Mouse (Mus musculus) limb, embryonic 13.5 days (tissue): ENCODE data around the gene Alg14. TPM values are rescaled to one million over a fixed set of nuclear protein-coding genes. Genes with fewer than 3 reads are reported as not detected.

Experiments used
- ATAC-seq: fragments of 200-750 bp; cut with Nextera tagmentation; 2 replicates; pipeline ENCODE4 v1.8.0; 2017; ENCODE audit warnings: low read depth, moderate number of reproducible peaks, moderate TSS enrichment; ENCODE audit not compliant: low FRiP score
- H3K27ac ChIP-seq: fragments of 300-500 bp; sonication (generic); 2 replicates; pipeline ENCODE4 v1.5.1; 2015; ENCODE audit warnings: inconsistent platforms, mild to moderate bottlenecking, moderate library complexity
- H3K27me3 ChIP-seq: fragments of 300-500 bp; sonication (generic); 2 replicates; pipeline ENCODE4 v1.6.1; 2015; ENCODE audit warnings: mild to moderate bottlenecking, inconsistent platforms
- H3K36me3 ChIP-seq: fragments of 300-500 bp; sonication (generic); 2 replicates; pipeline ENCODE4 v1.6.1; 2015; ENCODE audit warnings: inconsistent platforms, mild to moderate bottlenecking, moderate library complexity
- H3K4me1 ChIP-seq: fragments of 300-500 bp; sonication (generic); 2 replicates; pipeline ENCODE4 v1.6.1; 2015; ENCODE audit warnings: inconsistent platforms
- H3K4me2 ChIP-seq: fragments of 300-500 bp; sonication (generic); replicated peaks from 2 replicates; pipeline ENCODE4 v1.6.1; 2015; ENCODE audit warnings: inconsistent platforms, mild to moderate bottlenecking, moderate library complexity
- H3K4me3 ChIP-seq: fragments of 300-500 bp; sonication (generic); 2 replicates; pipeline ENCODE4 v1.5.1; 2015; ENCODE audit warnings: moderate library complexity, mild to moderate bottlenecking, inconsistent platforms
- H3K9ac ChIP-seq: fragments of 300-500 bp; sonication (generic); 2 replicates; pipeline ENCODE4 v1.6.1; 2015; ENCODE audit warnings: mild to moderate bottlenecking, inconsistent platforms
- H3K9me3 ChIP-seq: fragments of 300-500 bp; sonication (generic); 2 replicates; pipeline ENCODE4 v1.6.1; 2016; ENCODE audit warnings: inconsistent platforms
- WGBS: fragments of 180-500 bp; shearing (Covaris S2); methylation state at CpG from one replicate; pipeline ENCODE4 v1.1.7; 2015; 5-methylcytosine and 5-hydroxymethylcytosine counted together
- polyA plus RNA-seq: library from polyadenylated mRNA; unstranded; fragments of >200 nt; fragmentation: Nextera tagmentation; extraction: Ambion mirVana; gene quantifications from 2 replicates; pipeline ENCODE4 v1.2.1, GENCODE M21; 2015

Gene Alg14
- polyA plus RNA-seq, 1 experiment from 2014 or later = 37.0 TPM

DNA sequence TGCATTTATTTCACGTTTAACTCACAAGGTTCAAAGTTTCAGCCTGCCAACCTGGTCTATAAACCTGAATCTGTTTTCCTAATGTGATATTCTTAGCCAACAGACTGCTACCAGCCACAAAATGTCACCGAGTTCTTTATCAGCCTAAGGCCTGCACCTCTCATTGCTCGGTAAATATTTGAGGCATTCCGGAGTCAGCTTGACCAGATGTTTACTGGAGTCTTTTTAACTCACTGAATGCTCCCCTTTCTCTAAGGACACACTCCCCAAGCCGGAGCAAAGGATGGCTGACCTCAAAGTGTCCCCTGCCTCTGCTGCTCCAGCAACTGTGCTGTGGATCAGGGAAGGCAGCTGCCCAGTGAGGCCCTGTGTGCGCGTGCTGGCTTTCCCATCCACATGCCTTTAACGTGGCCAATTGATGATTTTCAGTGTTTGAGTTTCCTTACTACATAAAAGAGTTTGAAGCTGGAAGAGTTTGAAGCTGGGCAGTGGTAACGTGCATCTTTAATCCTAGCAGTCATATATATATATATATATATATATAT lies 82.4 kb downstream of the Alg14 start:
- H3K9ac ChIP-seq = no peak overlapping the region
- no peak overlapping the region for H3K27ac ChIP-seq
- H3K4me3 ChIP-seq = no peak overlapping the region
- 0 out of 2 replicates have a peak, but pooled peaks cover 4% of the 10 kb centered on the region for H3K9me3 ChIP-seq
- H3K27me3 ChIP-seq = no peaks in the 10 kb centered on the region
- 38% methylated on average over 9 of the region's 9 CpGs for WGBS
- H3K36me3 ChIP-seq = no peaks in the 10 kb centered on the region
- peaks cover 39% of the 10 kb centered on the region for H3K4me1 ChIP-seq
- no peak; the same call in 1 of the 2 replicates for ATAC-seq
- H3K4me2 ChIP-seq = no peak overlapping the region

DNA sequence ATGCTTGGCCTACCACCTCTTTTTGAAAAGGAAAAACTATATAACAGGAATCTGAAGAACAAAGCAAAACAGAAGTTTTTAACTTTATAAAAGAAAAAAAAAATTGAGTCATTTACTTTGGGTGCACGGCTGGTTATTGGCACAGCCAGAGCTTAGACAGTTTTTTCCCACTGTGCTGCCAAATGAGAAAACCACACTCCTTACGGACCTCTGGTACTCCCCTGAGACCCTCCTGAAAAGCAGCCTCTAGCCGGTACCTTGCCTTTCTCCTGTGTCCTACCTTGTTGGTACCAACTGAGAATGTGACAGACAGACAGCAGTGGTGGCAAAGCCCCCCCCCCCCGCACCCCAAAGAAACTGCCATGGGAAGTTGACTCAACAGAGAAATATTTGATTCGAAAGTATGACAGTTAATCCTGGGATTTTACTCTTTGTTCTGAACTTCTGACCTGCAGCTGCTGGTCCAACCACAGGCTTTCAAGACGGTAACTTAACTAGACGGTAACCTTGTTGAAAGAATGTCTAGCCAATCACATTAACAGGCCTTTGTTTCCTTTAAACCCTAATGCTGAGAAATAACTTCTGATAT lies 84.1 kb downstream of the Alg14 start:
- no peak for ATAC-seq

DNA sequence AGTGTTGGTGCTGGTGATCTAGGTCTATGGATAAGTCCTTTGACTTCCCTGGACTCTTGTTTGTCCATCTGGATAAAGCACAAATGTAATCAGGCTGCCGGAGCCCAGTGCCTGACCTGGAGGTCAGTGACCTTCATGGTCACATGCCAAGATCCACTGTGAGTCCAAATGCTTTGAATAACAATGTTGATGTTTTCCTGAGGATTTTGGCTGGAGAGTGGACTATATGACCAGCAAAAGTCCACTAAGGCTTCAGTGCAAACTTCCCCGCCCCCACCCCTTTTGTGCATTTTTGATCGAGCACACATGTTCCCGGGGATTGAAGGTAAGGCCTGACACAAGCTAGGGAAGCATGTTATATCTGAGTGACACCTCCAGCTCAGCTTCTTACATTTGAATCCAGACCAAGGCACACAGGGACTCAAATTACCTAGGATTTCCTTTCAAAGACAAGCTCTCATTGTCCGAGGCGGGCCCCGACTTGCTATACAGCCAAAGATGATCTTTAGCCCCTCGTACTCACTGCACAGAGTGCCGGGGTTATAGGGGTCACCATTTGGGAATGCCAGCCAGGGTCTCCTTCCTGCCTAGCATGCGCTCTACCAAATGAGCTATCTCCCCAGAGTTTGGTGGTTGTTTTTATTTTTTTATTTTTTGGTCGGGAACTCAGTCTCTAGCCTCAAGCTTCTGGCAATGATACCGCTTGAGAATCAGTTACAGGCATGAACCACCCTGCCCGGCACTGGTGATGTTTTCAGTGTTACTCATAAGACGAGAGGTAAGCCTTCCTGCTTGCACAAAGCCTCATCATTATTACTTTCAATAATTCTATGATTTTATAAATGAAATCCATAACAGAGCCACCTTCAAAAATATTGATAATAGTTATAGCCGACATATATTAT lies 87.4 kb downstream of the Alg14 start:
- no peaks in the 10 kb centered on the region for H3K9me3 ChIP-seq
- no peaks in the 10 kb centered on the region for H3K36me3 ChIP-seq
- peaks cover 16% of the 10 kb centered on the region for H3K4me1 ChIP-seq
- no peak overlapping the region for H3K4me2 ChIP-seq
- 60% methylated on average over 15 of the region's 15 CpGs for WGBS
- H3K27ac ChIP-seq = no peak overlapping the region
- no peak for ATAC-seq
- no peaks in the 10 kb centered on the region for H3K27me3 ChIP-seq
- no peak overlapping the region for H3K4me3 ChIP-seq
- no peak overlapping the region for H3K9ac ChIP-seq

More for the DNA sequence above, 84.1 kb downstream of the Alg14 start:
- 0 out of 2 replicates have a peak, but pooled peaks cover 4% of the 10 kb centered on the region for H3K9me3 ChIP-seq
- no peak overlapping the region for H3K9ac ChIP-seq
- H3K4me2 ChIP-seq = no peak overlapping the region
- no peaks in the 10 kb centered on the region for H3K36me3 ChIP-seq
- WGBS = 43% methylated on average over 7 of the region's 7 CpGs
- no peak overlapping the region for H3K27ac ChIP-seq
- peaks cover 36% of the 10 kb centered on the region for H3K4me1 ChIP-seq
- no peaks in the 10 kb centered on the region for H3K27me3 ChIP-seq
- no peak overlapping the region for H3K4me3 ChIP-seq

DNA sequence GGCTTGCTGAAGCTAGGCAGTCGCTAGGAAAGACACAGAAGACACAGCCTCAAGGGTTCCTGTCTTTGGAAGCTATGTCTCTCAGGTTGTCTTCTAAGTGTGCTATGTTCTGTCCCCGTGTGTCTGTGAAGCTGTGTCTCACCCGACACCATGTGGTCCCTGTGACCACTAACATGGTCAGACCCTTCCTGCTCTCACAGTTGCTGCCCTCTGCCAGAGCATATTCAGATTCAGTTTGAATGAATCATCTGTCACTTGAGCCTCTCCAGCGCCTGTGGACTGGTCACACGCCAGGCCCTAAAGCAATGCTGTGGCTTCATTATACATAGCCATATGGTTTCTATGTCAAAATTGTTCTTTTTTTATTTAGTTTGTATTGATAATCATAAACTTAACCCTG lies 88.1 kb downstream of the Alg14 start:
- WGBS = 83% methylated on average over 5 of the region's 5 CpGs
- H3K27ac ChIP-seq = no peak overlapping the region
- H3K4me3 ChIP-seq = no peak overlapping the region
- no peaks in the 10 kb centered on the region for H3K9me3 ChIP-seq
- H3K4me1 ChIP-seq = peaks cover 15% of the 10 kb centered on the region
- no peak overlapping the region for H3K4me2 ChIP-seq
- H3K36me3 ChIP-seq = no peaks in the 10 kb centered on the region
- no peaks in the 10 kb centered on the region for H3K27me3 ChIP-seq
- H3K9ac ChIP-seq = no peak overlapping the region
- no peak for ATAC-seq

DNA sequence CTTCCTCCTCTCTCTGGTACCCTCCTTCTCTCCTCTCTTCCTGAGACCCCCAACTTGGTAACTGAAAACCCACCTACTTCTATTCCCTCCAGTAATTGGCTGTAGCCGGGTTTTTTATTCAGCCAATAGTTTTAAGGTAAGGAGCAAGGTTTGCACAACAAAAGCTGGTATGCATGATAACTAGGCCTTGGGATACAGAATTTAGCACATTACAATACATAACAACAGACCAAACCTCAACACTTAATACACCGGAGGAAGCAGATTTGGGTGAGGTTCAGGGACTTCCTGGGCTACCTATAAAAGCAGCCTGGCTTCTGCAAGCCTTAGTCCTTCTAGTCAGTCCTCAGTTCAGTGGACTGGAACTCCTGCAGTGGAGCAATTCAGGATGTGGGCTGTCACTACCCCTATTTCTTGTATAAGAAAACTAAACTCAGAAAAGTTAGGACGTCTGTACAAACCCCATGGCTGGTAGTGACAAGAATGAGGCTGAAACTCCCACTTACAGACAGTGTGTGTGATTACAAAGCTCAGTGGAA lies 96.0 kb downstream of the Alg14 start:
- no peaks in the 10 kb centered on the region for H3K36me3 ChIP-seq
- peaks cover 30% of the 10 kb centered on the region for H3K4me1 ChIP-seq
- no peaks in the 10 kb centered on the region for H3K9me3 ChIP-seq
- no peak overlapping the region for H3K9ac ChIP-seq
- H3K4me2 ChIP-seq = no peak overlapping the region
- ATAC-seq = no peak
- H3K27me3 ChIP-seq = no peaks in the 10 kb centered on the region
- no peak overlapping the region for H3K27ac ChIP-seq
- no peak overlapping the region for H3K4me3 ChIP-seq
- WGBS = 60% methylated on average over 3 of the region's 3 CpGs

DNA sequence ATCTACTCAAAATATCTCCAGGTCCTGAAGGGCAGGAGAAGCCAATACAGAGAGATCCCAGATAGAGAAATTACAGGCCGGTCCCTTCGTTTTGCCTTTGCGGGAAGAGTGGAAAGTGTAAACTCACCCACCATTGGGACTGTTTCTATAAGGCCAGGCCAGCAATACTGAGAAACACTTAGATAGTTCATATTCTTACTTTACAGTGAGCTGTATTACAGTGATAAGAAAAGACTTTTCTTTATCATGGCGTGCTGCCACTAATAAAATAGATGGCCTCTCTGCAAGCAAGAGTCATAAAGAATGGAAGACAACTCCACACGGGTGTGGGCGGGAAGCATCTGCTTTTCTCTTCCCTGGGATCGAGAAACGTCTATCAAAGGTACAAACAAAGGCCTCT lies 97.8 kb downstream of the Alg14 start:
- peak overlapping the region; percentile 54; the same call in 1 of the 2 replicates for H3K4me2 ChIP-seq
- 69% methylated on average over 8 of the region's 8 CpGs for WGBS
- H3K27ac ChIP-seq = peak overlapping the region; percentile 79; the same call in 1 of the 2 replicates

DNA sequence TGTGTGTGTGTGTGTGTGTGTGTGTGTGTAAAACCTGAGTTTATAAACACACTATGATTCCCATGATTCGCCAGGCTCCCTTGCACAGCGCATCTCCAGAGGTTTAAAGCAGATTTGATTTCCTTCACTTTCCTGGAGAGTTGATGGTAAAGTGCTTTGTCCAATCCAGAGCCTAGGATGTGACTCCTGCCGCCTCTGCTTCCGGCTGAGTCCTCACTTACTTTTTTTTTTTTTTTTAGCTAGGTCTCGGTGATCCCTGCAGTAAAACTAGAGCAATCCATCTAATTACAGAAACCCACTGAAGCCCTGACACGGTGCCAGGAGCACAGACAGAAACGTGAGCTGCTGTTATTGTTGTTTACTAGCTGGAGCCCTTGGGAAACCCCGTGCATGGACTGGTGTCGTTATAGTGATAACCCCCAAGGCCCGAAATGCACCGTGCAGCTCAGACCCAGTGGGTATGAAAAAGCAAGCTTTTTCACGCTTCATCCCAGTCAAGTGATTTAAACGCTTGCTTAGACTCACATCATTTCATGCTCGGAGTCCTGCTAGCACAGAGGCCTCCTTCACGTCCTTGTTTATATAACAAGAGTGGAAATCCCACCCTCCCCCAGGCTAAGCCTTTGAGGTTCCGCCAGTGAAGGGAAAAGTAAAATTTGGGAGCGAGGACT lies 98.4 kb downstream of the Alg14 start:
- Histone ChIP-seq H3K27me3 (no peaks in the 10 kb centered on the region), H3K4me3 (peak overlapping the region; percentile 12; the same call in 1 of the 2 replicates), H3K27ac (peak overlapping the region; percentile 79), H3K9ac (no peak overlapping the region), H3K9me3 (no peaks in the 10 kb centered on the region), H3K4me1 (peaks cover 30% of the 10 kb centered on the region), H3K4me2 (peak overlapping the region; percentile 54), H3K36me3 (no peaks in the 10 kb centered on the region)
- WGBS = 12% methylated on average over 17 of the region's 17 CpGs
- peak; percentile 79 for ATAC-seq

More for the DNA sequence above, 97.8 kb downstream of the Alg14 start:
- Histone ChIP-seq H3K9me3 (no peaks in the 10 kb centered on the region), H3K27me3 (no peaks in the 10 kb centered on the region), H3K36me3 (no peaks in the 10 kb centered on the region), H3K9ac (no peak overlapping the region), H3K4me3 (no peak overlapping the region), H3K4me1 (peaks cover 30% of the 10 kb centered on the region)
- no peak for ATAC-seq

DNA sequence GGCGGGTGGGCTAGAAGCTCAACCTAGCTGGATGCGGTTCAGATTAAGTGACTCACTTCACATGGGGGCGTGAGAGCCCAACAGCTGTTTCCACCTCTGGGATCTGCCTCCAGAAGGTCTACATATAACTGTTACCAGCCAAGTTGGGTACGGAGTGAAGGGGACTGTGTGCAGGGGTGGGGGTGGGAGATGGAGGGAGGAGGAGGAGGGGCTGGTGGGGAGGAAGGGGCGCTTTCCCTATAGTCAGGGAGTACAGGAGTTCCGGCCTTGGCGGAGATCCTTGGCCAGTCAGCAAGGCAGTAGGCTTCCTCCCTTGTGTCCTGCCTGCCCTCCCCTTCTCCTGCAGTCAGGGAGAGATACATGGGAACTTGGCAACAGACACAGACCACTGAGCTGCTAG lies 99.2 kb downstream of the Alg14 start:
- 29% methylated on average over 7 of the region's 7 CpGs for WGBS
- H3K36me3 ChIP-seq = no peaks in the 10 kb centered on the region
- H3K4me3 ChIP-seq = no peak overlapping the region
- peaks cover 31% of the 10 kb centered on the region for H3K4me1 ChIP-seq
- no peak overlapping the region for H3K9ac ChIP-seq
- peak overlapping the region; percentile 79; the same call in 1 of the 2 replicates for H3K27ac ChIP-seq
- peak overlapping the region; percentile 54 for H3K4me2 ChIP-seq
- ATAC-seq = peak; percentile 80
- H3K9me3 ChIP-seq = no peaks in the 10 kb centered on the region
- no peaks in the 10 kb centered on the region for H3K27me3 ChIP-seq

DNA sequence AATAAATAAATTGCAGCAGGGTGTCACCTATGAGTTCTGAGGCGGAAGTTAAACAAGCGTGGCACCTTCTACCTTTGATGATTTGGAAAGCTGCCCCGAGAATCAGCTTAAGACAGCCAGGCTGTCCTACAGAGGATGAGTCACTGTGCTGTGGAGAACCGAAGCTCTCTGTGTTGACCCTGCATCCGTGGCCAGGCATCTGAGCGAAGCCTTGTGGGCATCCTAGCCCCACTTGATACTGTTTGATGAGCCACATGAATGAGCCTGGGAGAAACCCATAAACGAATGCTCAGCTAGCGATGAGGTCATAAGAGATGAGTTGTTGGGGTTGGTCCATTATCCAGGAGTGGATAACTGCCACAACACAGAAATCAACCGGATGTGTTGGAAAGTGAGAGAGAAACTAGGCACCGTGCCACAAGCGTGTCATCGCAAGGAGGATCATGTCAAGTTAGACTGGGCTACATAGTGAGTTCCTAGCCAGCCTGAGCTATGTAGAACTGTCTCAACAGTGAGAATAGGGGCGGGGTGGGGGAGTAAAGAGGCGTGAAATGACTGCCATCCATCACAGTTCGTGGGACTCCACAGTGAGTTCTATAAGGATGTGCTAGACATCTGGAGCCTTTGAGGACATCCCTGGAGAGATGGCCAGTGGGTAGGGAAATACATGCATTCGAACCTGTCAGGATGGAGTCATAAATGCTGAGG lies 104.2 kb downstream of the Alg14 start:
- Histone ChIP-seq H3K27me3 (no peaks in the 10 kb centered on the region), H3K4me3 (no peak overlapping the region), H3K4me1 (peaks cover 24% of the 10 kb centered on the region), H3K9me3 (no peaks in the 10 kb centered on the region), H3K36me3 (no peaks in the 10 kb centered on the region), H3K9ac (no peak overlapping the region), H3K4me2 (no peak overlapping the region), H3K27ac (no peak overlapping the region)
- no peak for ATAC-seq
- 74% methylated on average over 16 of the region's 16 CpGs for WGBS

DNA sequence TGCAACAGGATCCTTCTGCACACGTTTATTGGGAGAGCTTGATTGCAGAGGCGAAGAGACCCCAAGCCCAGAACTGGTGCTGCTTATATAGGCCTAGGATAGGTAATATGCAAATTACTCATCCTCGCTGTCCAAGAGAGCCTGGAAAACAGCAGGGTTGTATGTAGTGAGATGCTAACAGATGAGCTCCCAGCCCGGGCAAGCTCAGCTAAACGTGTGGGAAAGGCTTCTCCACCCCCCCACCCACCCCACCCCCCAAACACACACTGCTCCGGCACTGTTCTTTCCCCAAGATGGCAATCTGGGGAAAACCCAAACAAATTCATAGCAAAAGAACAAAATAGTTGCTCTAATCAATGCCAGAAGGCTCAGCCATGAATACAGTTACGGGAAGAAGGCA lies 105.0 kb downstream of the Alg14 start:
- H3K9me3 ChIP-seq = no peaks in the 10 kb centered on the region
- no peak overlapping the region; the same call in 1 of the 2 replicates for H3K4me2 ChIP-seq
- ATAC-seq = no peak
- no peak overlapping the region for H3K4me3 ChIP-seq
- no peaks in the 10 kb centered on the region for H3K36me3 ChIP-seq
- no peaks in the 10 kb centered on the region for H3K27me3 ChIP-seq
- 42% methylated on average over 7 of the region's 7 CpGs for WGBS
- H3K4me1 ChIP-seq = peaks cover 19% of the 10 kb centered on the region
- no peak overlapping the region for H3K9ac ChIP-seq
- H3K27ac ChIP-seq = peak overlapping the region; percentile 10; the same call in 1 of the 2 replicates

DNA sequence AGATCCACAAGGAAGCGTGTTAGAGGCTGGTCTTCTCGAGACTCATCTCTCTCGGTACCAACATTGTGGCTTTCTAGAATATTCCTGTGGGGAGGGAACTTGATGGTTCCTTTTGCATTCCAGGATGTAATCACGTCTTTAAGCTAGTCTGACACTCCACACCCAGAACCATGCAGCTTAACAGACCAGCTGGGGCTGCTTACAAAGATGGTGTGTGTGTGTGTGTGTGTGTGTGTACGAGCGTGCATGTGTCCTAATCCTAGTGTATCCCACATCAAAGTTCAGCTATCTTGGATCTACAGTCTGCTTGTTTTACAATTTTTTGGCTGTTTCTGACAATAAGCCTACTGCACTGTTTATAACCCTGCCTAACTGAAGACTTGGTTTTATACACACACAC lies 105.4 kb downstream of the Alg14 start:
- Histone ChIP-seq H3K4me2 (no peak overlapping the region; the same call in 1 of the 2 replicates), H3K9ac (no peak overlapping the region), H3K36me3 (no peaks in the 10 kb centered on the region), H3K27ac (0 out of 2 replicates have a peak overlapping the region, but pooled peaks have one; percentile 10), H3K4me1 (peaks cover 19% of the 10 kb centered on the region), H3K27me3 (no peaks in the 10 kb centered on the region), H3K9me3 (no peaks in the 10 kb centered on the region), H3K4me3 (no peak overlapping the region)
- 47% methylated on average over 6 of the region's 6 CpGs for WGBS
- ATAC-seq = peak; percentile 60; the same call in 1 of the 2 replicates
